Mouse (Mus musculus) CD4-positive naive resting alpha-beta T cell, adult 57 days (primary cell): ENCODE data around the gene Fndc10. TPM values are rescaled to one million over a fixed set of nuclear protein-coding genes. Genes with fewer than 3 reads are reported as not detected.

Experiments used
- total RNA-seq: library from RNA; stranded (reverse); gene quantifications from one replicate; pipeline ENCODE4 v1.2.4, GENCODE M21; 2023

Gene Fndc10
- 10.1 TPM for total RNA-seq

GRCm38 (mm10) chr4:155694111-155694481, at the start of gene Fndc10:
Gene Fndc10 (plus strand): TSS chr4:155694342.

DNA sequence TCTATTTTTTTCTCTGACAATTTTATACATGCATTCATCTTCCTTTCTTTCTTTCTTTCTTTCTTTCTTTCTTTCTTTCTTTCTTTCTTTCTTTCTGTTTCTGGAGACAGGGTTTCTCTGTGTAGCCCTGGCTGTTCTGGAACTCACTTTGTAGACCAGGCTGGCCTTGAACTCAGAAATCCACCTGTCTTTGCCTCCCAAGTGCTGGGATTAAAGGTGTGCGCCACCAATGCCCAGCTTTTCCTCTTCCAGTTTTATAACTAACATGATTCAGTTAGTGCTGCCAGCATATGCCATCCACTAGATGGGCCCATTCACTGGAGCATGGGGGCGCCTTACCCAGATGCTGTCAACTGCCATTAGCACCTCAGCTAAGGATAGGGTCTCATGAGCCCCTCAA, 48.8 kb upstream of the Fndc10 start, which contains the start of gene Gm10563:
Gm10563 (minus strand) TSS at position 101 of the 400 bp plus-strand sequence.

GRCm38 (mm10) chr4:155653086-155653450, 41.1 kb upstream of the Fndc10 start, which contains the start of gene Mmp23:
Gene Mmp23 (minus strand): TSS chr4:155653384.

GRCm38 (mm10) chr4:155668689-155669597, 25.2 kb upstream of the Fndc10 start, which contains the start of gene Mib2:
Gene Mib2 (minus strand): TSS chr4:155669198.

GRCm38 (mm10) chr4:155704721-155705591, 10.8 kb downstream of the Fndc10 start, which contains the start of gene Ssu72:
Gene Ssu72 (plus strand): TSS chr4:155704800.

DNA sequence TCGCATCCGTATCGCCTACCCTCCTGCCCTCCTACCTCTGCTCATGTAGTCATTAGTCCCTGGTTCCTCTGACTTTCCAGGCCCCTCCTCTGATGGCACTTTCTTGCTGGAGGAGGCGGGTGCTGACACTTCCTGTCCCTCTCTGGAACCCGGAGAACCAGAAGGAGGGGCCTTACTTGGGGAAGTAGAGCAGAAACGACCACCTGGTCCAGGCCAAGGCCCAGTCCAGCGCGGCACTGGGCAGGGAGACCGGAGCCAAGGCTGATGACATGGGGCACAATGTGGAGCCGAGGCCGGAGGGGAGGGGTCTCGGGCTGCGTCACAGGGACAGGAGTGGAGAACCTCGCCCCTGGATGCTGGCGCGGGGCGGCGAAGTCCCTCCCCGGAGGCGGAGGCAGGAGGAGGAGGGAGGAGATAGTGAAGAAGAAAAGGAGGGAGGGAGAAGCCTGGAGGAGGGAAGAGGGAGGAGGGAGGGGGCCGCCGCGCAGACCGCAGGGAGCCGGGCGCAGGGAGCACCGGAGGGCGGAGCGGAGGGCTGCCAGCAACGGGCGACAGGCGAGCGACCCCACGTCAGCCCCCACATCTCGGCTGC, 40.3 kb downstream of the Fndc10 start, which contains the start of gene Tmem240:
Tmem240 (plus strand) TSS at position 451 of the 592 bp plus-strand sequence.

Other genes with a start within 250 kb of the Fndc10 start
- gene Tmem52, start 225.2 kb upstream of the Fndc10 start, total RNA-seq: not detected
- gene Gnb1, start 203.0 kb upstream of the Fndc10 start, total RNA-seq: 256 TPM
- 54.8 TPM for gene Nadk, start 132.0 kb upstream of the Fndc10 start, total RNA-seq
- 32.4 TPM for gene Slc35e2, start 92.9 kb upstream of the Fndc10 start, total RNA-seq
- gene Cdk11b, start 69.5 kb upstream of the Fndc10 start, total RNA-seq: 164 TPM
- not detected for gene Gm10563, start 48.9 kb upstream of the Fndc10 start, total RNA-seq
- gene Mmp23, start 41.0 kb upstream of the Fndc10 start, total RNA-seq: 0.71 TPM
- 47.1 TPM for gene Mib2, start 25.1 kb upstream of the Fndc10 start, total RNA-seq
- gene Ssu72, start 10.5 kb downstream of the Fndc10 start, total RNA-seq: 79.3 TPM
- gene Tmem240, start 40.5 kb downstream of the Fndc10 start, total RNA-seq: 1.0 TPM
- gene Atad3a, start 66.8 kb downstream of the Fndc10 start, total RNA-seq: 54.1 TPM
- gene Vwa1, start 80.4 kb downstream of the Fndc10 start, total RNA-seq: not detected
- not detected for gene Tmem88b, start 91.5 kb downstream of the Fndc10 start, total RNA-seq
- not detected for gene Ankrd65, start 96.1 kb downstream of the Fndc10 start, total RNA-seq
- 39.3 TPM for gene Mrpl20, start 108.5 kb downstream of the Fndc10 start, total RNA-seq
- 235 TPM for gene Ccnl2, start 118.1 kb downstream of the Fndc10 start, total RNA-seq
- gene Aurkaip1, start 136.9 kb downstream of the Fndc10 start, total RNA-seq: 99.7 TPM
- 8.3 TPM for gene Mxra8, start 145.3 kb downstream of the Fndc10 start, total RNA-seq
- gene Dvl1, start 153.1 kb downstream of the Fndc10 start, total RNA-seq: 78.7 TPM
- 1.6 TPM for gene Tas1r3, start 169.0 kb downstream of the Fndc10 start, total RNA-seq
- 11.3 TPM for gene Cptp, start 175.1 kb downstream of the Fndc10 start, total RNA-seq
- 68.1 TPM for gene Ints11, start 175.2 kb downstream of the Fndc10 start, total RNA-seq
- gene Pusl1, start 197.4 kb downstream of the Fndc10 start, total RNA-seq: 35.7 TPM
- 61.9 TPM for gene Acap3, start 197.5 kb downstream of the Fndc10 start, total RNA-seq
- 130 TPM for gene Ube2j2, start 249.5 kb downstream of the Fndc10 start, total RNA-seq